Mouse (Mus musculus) spleen, adult 12 weeks (tissue): ENCODE results near the gene Tssk6.
"Not testable (repeated sequence)": the region's sequence is repeated elsewhere in the genome, so short reads cannot be mapped to it uniquely, and the experiment has no call there.

ENCODE experiments used
- DNase-seq: peaks from one replicate; pipeline ENCODE4 v3.0.0; 2022; ENCODE audit warnings: low spot score

The Tssk6 gene

DNA sequence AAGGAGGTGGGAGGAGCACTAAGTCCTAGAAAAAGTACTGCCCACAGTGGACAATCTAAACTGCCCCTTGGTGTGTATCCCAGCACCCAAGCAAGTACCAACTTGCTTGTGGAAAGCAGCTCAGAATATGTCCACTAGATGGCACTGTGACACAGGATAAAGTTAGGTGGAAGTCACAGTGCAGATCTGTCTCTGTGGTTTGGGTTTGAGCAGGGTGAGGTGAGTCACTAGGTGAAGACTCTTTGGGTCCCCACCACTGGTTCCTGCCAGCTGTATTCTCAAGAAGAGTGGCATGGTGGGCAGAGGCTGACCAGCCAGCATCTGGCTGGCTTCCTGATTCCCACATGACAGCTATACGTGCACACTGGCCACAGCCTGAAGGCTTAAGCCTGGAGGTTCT, 17.0 kb downstream of the Tssk6 start:
- peak; percentile 58 for DNase-seq

DNA sequence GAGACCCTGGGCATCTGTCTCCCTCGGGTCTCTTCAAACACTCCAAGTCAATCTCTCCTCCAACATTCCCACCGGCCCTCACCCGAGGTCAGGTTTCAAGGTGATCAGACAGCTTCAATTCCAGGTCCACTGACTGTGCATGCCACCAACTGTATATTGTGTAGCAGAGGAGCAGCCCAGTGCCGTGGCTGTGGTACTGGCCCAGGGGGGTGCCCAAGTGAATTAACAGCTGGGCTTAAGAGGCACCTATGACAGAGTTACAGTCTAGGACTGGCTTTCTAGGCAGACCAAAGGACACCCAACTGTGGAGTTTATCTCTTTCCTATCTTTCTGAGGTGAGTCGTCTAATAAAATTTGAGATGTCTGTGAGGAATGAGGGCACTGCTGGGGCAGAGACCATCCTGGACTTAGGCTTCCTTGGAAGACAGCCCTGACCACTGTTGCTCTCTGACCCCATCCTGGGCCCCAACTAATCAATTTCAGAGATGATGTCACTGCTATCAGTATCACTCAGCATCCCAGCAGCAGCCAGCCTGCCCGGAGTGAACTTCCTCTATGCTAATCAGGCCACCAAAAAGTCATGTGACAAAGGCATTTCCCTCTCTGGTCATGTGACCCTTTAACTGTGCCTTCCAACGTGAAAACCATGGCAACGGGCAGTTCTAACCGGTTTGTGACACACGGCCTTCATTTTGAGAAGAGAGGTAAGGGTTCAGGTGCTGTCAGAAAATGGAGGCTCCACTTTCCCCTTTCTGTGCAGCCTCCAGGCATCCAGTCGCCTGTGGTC, 18.1 kb downstream of the Tssk6 start:
- peak; percentile 63 for DNase-seq

DNA sequence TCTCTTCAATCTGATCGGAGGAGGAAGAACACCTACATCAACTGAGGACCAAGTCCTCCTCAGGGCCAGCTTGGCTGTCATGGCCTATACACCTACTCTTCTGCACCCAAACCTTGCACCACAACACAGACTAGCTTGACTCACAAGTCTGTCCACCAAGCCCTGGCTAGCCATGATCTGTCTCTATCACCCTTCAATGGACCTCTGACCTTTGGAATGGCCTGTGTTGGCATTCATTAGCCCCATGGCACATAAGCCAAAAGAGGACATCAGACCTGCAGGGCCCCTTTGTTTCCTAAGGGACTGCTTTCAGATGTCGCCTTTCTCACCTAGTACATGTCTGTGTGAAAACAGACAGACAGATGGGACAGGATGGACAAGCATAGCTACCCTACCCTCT, 19.2 kb downstream of the Tssk6 start:
- DNase-seq: no peak

DNA sequence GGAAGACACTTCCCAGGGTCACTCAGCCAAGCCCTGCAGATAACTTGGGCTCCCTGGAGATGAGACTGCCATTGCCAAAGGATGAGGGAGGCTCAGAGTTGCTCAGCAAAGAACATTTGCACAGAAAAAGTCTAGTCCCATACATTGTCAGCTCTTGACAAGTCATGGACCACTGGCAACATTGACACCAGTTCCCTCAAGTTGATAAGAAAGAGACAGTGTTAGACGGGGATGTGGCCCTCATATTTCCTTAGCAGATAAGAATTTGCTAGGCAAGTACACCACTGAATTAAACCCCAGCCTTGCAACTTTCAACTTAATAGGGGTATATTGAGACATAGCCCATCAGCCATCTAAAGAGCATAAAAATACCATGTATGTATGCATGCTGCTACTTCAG, 22.0 kb downstream of the Tssk6 start:
- no peak for DNase-seq

DNA sequence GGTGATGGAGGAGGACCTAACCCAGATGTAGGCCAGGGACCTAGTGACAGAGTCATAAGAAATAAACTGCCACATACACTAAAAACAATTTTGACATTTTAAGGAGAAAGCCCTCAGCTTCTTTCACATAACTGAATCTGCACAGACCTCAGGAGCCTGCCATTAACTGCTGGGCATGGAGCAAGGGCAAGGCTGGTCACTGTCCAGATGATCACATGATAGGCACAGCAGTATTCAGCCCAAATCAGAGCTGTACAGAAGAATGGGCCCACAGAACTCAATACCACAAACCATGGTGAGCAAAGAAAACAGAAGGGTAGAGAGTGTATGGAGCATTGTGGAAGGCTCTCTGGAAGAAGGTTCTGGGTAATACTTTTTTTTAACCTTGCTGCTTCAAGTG, 24.9 kb downstream of the Tssk6 start:
- DNase-seq: no peak

DNA sequence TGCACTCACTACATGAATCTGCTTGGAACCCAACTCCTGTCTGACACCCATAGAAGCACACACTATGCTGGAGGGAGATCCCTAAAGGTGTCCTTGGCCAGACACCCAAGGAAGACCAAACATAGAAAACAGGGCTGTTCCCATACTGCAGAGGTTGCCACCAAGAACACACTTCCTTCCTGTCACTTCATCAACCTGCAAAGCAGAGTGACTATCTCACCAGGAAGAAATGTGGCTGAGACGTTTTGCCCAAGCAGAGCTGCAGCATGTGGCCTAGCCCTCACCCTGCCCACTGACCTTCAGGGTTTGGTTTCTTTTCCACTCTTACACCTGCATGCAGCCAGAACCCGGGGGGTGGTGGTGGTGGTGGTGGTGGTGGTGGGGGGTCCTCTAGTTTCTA, 31.8 kb downstream of the Tssk6 start:
- no peak for DNase-seq

DNA sequence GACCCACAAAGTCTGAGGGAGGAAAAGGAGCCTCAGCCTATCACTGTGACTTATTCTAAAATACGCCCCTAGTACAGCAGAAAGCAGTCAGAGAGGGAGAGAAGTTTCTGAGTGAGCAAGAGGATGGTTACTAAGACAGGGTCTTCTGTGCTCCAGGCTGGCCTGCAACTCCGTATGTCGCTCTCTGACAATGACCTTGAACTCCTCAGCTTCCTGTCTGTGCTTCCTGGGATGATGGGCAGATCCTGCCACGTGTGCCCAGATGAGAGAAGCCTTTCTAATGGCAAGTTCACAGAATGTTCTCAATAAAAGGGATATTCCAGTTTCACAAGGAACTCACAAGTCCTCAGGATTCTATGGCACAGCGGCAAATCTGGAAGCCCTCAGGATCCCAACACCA, 32.6 kb downstream of the Tssk6 start:
- DNase-seq: no peak

DNA sequence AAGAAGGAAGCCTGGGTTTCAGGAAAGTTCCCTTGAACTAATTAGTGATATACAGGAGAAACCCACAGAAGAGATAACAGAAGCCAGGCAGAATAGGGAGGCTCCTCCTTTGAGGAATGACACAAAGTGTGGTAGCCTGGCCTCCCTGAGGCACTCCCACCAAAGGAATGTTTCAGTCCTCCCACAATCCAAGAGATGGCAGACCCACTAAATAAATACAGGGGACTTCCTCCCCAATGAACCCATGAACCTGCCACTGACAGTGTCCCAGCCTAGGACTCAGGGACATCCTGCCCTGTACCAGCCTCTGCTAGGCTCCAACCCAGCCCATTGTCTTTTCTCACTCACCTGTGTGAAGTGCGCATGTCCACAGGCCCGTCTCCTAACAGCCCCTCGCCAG, 33.4 kb downstream of the Tssk6 start:
- no peak for DNase-seq

DNA sequence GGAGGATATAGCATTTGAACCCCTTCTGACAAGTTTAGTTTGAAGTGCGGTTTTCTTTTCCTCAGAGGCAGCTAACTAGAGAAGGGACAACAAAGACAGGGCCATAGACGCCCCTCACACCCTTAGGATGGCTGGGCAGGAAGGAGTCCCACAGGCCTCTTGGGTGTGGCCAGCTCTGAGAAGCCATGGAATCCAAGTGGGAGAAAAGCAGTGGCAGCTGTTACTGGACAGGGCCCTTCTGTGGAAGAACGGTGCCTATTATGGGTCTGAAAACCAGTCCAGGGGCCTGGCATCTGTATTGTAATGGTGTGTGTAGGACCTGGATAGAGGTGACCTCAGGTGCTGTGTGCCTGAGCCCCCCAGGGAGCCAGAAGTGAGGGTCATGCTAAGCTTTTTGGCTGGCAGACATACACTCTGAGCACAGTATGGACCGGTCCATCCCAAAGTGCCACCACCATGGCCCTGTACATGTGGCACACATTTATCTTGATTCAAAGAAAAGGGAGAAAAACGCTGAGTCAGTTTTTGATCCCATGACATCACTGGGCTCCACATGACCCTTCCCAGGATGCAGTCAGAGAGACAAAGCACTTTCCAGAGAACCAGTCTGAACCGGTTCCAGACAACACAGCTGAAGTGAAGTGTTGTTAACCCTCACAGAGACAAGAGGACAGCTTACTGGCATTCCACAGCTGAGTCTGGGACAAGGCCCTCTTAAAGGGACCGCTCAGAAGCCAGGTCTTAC, 34.2 kb downstream of the Tssk6 start:
- no peak for DNase-seq

DNA sequence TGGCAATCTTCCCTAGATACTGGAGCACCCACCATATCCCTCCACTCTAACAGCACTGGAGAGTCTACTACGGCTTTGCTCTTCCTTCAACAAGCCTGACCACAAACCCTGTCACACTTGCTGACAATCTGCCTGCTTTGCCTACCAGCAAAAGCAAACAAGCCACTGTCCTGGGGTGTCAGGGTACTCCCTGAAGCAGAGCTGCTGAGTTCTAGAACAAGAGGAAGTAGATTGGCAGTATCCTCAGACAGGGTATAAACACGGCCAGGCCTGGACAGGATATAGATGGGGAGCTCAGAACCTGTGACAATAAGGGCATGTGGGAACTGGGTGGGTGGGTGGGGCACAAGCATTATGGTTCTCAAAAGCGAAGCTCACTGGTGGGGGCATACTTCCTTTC, 35.5 kb downstream of the Tssk6 start:
- DNase-seq: no peak

DNA sequence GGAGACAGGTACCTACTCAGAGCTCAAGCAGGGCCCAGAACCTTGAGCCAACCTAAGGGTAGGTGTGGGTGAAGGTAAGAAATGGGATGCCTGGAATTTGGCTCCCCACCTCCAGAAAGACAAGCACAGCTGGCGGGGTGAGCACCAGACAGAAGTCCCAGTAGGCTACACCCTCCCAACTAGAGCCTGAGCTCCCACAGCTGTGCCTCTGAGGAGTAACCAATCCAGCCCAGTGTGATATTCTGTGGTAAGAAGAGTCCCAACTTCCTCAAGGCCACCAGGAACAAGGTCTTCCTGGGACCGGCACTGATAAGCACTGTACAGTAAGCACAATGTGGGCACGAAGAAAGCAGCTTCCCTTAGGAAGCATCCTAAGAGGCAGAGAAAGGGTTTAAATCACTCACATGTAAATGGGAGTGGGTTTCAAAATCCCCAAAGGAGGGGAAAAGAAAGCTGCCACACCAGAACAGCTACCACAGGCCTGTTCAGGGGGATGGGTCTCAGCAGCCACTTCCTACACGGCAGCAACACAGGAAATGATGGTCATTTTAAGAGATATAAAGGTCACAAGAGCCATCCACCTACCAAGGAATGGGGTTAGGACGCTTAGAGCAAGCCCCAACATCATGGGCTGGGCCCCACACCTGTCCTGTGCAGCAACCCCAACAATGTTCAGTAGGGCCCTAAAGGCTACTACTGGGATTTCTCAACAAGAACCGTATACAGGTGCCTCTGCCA, 36.4 kb downstream of the Tssk6 start:
- DNase-seq: no peak

DNA sequence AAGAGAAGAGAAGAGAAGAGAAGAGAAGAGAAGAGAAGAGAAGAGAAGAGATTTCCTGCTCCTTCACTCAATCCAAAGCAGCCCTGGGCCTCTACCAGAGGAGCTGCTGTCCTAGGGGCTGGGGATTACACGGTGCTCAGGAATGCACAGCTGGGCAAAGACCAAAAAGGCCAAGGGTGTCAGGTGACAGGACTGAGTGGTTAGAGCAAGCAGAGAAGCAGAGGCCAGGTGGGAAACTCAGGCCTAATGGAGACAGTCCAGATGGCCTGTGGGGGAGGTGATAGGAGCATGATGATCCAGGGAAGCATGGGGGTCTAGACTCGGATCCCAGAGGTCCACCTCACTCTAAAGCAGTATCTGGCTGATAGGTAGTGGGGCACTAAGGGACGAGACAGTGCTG, 37.6 kb downstream of the Tssk6 start:
- no peak for DNase-seq

DNA sequence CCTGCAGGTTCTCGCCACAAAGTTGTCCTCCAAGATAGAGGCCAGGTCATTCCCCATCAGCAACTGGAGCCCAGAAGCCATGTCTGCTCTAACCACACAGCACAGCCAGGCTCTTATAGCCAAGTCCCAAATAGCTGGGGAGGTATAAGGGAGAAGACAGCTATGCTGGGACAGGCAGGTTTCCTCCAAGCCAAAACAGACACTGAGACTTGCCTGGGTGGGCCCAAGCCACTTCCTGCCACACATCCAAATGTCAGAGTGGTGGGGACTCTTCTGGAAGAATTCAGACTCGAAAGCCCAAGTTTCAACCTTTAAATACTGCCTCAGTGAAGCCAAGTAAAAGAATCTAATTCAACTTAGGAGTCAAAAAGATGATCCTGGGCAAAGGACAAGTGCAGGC, 38.4 kb downstream of the Tssk6 start:
- DNase-seq: no peak

DNA sequence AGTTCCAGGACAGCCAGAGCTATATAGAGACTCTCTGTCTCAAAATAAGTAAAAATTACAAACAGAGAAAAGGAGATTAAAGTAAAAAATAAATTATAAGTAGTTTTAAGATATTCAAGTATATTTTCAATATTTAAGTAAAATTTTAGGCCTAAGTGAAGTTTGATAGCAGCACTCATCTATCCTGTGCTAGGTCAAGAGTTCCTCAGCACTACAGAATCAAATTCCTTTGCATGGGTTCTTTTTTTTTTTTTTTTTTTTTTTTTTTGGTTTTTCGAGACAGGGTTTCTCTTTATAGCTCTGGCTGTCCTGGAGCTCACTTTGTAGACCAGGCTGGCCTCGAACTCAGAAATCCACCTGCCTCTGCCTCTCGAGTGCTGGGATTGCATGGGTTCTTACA, 40.5 kb downstream of the Tssk6 start:
- not testable (repeated sequence) for DNase-seq

DNA sequence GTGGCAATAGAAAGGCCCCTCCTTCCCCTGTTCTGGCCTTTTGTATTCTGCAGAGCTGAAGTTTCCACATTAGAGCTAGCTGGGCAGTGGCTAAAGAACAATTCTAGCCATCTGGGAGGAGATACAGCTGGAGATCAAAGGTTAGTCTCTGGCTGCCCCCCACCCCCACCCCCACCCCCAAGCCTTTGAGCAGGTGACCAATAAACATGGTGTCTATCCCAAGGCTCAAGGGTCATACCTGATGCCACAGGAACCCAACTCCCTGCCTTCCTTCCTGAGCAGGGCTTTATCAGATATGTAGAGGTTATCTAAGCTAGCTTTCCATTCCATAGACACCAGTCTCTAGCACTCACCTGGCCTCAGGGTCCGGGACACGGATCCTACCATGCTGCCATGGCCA, 48.3 kb downstream of the Tssk6 start:
- no peak for DNase-seq
